Mouse (Mus musculus) gastrocnemius, adult 18-20 months (tissue): ENCODE results near the gene Slc26a6. TPM values are rescaled to one million over a fixed set of nuclear protein-coding genes. Genes with fewer than 3 reads are reported as not detected.

Experiments used
- DNase-seq: peaks from one replicate; pipeline ENCODE4 v3.0.0; 2021; ENCODE audit warnings: low spot score
- long read RNA-seq, 2 experiments: library from polyadenylated mRNA; stranded (forward); transcript quantifications; one replicate each; pipeline ENCODE4 v2.0.0; 2021
- total RNA-seq, 2 experiments: library from RNA; stranded (reverse); gene quantifications; 2 replicates each; pipeline ENCODE4 v1.2.3; 2021

The Slc26a6 gene
- total RNA-seq, result 10 to 100 TPM; 14.0 to 14.6 TPM
- long read RNA-seq, experiment 1, result 0 reads
- long read RNA-seq, experiment 2, partial matches to known transcripts, result 1 of 1 reads
- long read RNA-seq, experiment 2, other reads (novel, unspliced or antisense), result 0 of 1 reads

DNA sequence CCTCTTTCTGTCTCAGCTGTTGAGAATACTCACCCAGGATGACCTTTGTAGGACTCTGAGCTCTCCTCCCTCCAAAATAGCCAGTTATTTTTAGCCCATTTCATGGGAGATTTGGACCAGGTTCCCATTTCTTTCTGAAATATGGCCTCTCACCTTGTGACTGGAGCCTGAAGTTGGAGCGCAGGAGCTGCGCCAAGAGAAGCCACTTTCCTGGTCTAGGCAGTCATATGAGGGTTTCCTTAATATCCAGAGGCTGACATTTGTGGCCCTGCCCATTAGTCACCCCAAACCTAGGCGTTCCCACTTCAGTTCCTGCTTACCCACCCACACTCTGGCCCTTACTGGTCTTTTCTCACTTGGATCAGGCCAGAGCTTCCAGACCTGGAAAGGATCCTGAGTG, at the start of gene Slc26a6:
TSS of gene Slc26a6 (plus strand) at position 308 of the 400 bp plus-strand sequence.
- peak; percentile 83 for DNase-seq

DNA sequence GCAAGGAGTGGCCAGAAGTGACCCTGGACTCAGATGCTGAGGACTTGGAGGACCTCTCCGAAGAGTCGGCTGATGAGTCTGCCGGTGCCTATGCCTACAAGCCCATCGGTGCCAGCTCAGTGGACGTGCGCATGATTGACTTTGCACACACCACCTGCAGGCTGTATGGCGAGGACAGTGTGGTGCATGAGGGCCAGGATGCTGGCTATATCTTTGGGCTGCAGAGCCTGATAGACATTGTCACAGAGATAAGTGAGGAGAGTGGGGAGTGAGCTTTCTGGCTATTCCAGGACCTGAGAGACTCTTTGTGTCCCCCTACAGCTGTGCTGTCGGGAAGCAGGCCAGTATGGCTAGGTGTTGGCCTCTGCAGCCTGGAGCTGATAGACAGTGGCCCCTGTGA, 47.3 kb upstream of the Slc26a6 start:
- DNase-seq, result no peak

DNA sequence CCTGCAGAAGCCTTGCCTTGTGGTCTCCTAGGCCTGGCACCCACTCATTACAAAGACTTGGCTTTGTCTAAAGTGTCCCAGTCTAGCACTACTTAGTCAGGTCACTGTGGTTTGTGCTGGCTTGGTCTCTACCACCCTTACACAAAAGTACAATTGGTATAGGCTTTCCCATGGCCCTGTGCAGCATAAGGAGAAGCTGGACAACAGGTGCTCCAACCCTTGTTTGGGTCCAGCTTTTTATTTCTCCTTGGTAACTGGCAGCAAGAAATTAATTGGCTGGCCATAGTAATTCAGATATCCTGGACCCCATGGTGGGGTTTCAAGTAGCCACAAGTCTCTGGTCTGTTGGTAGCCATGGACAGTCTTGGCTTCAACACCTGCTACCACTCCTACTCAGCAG, 46.7 kb upstream of the Slc26a6 start:
- DNase-seq, result no peak

DNA sequence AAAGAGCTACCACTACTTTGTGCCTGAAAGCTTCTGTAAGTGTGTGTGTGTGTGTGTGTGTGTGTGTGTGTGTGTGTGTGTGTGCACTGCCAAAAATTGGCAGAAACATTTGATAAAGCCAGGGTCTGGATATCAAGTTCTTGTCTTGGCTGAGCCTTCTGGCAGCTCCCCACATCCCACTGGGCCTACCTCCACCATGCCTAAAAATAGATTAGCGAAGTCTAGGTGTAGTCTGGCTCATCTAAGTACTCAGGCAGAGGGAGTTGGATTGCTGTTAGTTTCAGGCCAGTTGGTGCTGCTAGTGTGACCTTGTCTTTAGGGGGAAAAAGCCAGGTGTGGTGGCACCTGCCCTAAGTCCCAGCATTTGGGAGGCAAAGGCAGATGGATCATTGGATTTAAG, 46.3 kb upstream of the Slc26a6 start:
- peak; percentile 77 for DNase-seq

DNA sequence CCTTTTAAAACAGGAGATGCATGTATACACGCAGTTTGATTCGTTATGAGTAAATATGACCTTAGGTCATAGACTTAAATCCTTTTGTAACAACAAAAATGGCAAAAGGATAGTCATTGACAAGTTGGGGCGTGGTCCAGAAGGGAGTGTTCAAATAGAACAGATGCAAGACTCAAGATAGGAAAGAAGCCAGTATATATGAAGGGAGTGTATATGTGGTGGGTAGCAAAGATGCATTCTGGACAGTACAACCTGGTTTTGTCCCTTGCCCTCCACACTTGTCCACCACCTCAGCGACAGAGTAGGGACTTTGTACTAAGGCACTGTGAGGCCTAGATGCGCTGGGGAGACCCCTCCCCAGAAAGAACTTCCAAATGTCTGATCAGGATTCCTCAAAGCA, 45.4 kb upstream of the Slc26a6 start:
- DNase-seq, result no peak

DNA sequence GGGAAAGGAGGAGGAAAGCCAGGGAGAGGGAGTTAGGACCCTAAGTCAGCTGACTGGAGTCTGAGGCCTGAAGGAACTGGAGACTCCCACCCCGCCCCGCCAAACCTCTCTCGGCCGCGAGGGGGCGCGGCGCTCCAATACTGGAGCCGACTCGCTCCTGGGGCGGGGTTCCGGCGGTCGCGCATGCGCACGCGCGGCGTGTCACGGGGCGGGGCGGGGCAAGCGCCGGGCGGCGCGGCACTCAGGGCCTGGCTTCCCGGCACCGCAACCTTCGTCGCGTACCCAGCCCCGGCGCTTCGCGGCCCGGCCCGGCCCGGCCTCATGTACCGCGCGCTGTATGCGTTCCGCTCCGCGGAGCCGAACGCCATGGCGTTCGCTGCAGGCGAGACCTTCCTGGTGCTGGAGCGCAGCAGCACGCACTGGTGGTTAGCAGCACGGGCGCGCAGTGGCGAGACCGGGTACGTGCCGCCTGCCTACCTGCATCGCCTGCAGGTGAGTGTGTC, 44.9 kb upstream of the Slc26a6 start, which contains the start of gene Nckipsd:
TSS of gene Nckipsd (plus strand) at position 206 of the 503 bp plus-strand sequence.
- DNase-seq, result peak; percentile 94

DNA sequence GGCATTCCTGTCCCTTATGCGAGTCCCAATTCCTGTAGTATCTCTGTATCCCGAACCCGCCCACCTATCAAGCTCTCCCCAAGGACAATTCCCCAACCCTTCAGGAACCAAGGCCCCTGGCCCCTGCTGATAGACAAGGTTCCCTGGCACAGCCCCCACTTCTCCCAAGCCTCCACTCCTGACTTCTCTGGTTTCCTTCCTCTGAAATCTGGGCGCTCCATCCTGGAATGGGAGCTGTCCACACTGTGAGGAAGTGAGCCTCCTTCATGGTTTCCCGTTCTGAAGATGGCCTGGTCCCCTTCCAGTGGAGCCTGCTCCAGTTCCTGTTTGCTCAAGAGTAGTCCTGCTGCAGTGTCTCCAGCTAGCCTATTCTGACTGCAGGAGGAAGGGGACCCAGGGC, 43.9 kb upstream of the Slc26a6 start:
- DNase-seq, result no peak

DNA sequence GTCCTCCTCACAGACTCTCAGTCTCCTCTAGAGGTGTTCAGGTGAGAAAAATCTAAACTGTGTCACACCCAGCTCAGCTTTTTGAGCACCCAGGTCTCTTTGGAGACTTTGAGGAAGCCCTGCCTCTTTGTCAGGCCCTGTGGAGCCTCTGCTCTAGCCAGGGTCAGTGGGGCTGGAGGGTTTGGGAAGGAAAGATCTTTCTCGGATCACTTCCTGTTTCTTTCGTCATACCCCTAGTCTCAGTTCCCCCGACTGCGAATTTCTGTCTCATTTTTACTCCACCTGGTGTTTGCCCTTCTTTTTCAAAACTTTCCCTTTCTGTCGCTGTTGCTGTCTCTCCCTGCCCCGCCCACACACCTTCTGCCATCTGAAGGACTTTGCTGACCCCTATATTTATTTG, 43.4 kb upstream of the Slc26a6 start:
- no peak for DNase-seq

DNA sequence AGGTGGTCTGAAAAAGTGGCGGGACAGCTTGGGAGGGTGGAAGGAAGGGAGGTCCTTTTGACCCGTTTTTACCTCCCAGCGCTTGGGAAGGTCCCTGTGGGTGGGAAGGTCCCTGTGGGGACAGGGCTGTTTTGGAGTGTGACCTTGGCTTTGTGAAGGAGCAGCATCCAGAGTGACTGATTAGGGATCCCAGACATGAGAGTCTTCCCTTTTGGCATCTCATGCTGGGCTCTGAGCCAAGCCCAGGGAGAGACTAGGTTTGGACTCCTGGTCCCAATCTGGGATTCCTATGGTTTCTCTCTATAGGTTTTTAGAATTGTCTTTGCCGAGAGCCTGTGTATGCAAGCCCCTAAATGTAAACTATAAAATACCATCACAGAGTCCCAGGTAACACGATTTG, 42.6 kb upstream of the Slc26a6 start:
- no peak for DNase-seq

DNA sequence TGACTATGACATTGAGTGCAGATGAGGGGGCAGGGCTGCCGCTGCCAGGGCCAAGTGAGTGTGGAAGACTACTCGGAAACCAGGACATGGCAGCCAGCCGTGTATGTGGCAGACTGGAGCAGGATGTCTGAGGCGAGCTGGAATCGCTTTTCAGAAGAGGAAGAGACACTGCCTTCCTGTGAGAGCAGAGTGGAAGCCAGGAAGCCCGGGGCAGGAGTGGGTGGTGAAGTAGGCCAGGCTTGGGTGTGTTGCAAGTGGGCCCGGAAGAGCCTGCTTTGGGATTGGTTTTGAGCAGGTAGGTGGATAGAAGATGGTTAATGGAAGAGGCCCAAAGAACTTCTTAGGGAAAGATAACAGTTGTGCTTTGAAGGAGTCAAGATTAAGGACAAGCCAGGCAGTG, 37.5 kb upstream of the Slc26a6 start:
- no peak for DNase-seq

DNA sequence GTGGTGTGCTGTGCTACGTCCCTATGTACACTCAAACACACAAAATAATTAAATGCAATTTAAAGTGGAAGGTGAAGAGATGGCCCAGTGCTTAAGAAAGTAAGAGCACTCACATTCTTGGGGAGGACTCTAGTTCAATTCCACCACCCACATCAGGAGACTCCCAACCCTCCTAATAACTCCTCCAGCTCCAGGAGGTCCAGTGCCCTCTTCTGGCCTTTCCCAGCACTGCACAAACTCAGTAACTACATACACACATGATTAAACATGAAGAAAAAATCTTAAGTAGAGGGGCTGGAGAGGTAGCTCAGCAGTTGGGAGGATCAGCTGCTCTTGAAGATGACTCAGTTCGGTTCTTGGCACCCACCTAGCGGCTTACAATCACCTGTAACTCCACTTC, 33.6 kb upstream of the Slc26a6 start:
- DNase-seq, result no peak

DNA sequence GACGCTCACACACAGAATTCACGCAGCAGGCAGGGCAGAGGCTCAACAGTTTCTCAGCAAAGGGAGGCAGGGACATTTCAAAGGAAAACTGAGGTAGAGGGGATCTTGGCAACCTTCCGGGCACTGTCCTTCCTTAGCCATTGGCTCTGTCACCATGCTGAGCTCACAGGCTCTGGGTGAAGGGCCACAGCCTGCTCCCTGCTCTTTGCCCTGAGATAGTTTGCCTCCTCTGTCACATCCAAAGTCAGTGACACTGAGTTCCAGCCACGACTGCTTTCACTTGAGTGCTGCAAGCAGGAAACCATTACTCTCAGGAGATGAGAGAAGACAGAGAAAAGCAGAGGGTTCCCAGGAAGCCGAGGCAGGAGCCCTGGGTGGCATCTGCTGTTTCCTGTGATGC, 33.0 kb upstream of the Slc26a6 start:
- no peak for DNase-seq

DNA sequence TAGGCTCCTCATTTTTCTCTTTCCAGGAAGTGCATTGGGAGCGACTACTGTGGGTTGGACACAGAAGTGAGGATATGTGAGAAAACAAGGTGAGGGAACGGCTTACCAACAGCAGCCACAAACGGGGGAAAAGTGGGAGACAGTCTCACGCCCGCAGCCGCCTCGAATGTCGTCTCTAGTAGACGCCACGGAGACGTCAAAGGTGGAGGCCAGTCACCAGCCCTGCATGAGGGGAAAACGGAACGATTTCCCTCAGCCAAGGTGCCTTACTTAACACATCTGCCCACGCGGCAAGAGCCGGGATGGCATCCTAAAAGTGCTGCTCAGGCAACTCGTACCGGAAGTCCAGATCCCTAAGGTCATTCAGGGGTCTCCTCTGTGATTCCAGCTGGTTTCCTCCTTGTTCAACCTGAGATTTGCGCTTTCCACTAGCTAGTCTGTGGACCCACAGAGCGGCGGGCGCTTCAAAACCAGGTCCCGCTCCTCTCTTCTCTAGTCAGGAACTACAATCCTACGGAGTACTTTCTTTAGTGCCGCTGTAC, 28.9 kb upstream of the Slc26a6 start:
- no peak for DNase-seq

DNA sequence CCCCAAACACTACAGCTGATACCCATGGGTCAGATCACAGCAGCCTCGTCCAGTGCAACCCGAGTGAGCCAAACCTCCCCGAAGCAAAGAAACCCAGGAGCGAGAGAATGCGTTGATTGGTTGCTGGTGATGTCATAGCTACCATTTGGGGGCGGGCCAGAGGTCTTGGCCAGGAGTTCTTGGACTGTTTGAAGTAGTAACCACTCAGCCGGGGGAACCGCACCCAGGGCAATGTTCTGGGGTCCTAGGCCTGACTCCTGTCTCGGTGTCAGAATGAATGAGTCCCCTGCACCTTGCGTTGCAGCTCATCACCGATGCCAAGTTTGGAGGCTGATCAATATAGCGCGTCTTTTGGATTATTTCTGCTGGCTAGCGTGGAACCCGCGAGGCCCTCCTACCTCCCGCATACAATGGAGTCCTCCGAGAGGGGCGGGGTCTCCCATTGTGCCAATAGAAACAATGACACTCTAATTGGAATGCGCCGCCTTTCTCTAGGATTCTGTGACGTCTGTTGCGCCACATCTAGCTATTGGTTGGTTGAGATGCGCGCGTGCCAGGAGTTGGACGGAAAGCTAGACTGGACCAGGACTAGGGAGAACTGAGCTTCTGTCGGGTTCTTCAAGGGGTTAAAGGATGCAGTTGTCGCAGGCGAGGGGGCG, 28.2 kb upstream of the Slc26a6 start:
- DNase-seq, result no peak

DNA sequence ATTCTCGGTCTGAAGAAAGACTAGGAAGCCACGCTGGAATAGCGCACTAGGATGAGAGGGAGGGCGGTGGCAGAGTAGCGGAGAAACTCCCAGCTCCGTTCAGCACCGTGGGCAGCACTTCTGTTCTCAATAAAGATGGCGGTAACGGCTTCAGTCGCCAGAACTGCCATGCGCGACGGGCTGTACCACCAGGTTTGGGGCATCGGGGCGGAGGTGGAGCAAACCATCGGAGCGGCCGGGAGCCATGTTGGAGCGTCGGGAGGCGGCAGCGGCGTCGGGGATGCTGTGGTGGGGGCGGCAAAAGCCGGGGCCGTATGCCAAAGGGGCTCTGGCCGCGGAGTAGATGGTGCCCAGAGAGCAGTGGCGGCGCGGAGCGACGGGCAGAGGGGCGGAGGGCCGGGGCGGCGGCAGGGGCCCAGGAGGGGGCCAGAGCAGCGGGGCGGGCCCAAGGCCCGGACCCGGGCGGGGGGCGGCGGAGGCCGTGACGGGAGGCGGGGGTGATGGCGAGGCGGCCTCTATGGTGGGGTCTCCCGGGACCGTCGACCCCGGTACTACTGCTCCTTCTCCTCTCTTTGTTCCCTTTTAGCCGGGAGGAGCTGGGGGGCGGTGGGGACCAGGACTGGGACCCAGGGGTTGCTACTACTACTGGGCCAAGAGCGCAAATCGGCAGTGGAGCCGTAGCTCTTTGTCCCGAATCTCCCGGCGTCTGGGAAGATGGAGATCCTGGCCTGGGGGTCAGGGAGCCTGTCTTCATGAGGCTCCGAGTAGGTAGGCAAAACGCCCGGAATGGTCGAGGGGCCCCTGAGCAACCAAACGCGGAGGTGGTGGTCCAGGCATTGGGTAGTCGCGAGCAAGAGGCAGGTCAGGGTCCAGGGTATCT, 27.0 kb upstream of the Slc26a6 start, which contains the start of gene Celsr3:
TSS of gene Celsr3 (plus strand) at position 501 of the 880 bp plus-strand sequence.
- DNase-seq, result no peak

DNA sequence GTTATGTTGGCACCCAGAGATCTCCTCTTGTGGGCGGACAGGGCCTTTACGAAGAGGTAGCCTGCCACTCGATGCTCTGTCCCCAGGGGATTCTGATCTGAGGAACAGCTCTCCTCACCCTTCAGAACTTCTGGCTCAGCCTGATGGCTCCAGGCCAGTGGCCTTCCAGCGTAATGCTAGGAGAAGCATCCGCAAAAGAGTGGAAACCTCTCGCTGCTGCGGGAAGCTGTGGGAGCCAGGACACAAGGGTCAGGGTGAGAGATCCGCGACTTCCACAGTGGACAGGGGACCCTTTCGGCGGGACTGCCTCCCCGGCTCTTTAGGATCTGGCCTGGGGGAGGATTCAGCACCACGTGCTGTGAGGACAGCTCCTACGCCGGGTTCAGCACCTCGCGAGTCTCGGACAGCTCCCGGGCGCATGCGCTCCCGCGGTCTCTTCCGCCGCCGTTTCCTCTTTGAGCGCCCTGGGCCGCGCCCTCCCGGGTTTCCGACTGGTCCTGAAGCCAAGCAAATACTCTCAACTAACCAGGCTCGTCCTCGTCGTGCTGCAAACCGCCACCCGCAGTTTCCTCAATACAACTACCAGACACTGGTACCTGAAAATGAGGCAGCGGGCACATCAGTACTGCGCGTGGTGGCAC, 26.3 kb upstream of the Slc26a6 start:
- DNase-seq, result peak; percentile 64

DNA sequence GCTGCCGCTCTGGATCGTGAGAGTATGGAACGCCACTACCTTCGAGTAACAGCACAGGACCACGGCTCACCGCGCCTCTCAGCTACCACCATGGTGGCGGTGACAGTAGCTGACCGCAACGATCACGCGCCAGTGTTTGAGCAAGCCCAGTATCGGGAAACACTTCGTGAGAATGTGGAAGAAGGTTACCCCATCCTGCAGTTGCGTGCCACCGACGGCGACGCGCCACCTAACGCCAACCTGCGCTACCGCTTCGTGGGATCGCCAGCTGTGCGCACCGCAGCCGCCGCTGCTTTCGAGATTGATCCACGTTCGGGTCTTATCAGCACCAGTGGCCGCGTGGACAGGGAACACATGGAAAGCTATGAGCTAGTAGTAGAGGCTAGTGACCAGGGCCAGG, 25.6 kb upstream of the Slc26a6 start:
- DNase-seq, result no peak

DNA sequence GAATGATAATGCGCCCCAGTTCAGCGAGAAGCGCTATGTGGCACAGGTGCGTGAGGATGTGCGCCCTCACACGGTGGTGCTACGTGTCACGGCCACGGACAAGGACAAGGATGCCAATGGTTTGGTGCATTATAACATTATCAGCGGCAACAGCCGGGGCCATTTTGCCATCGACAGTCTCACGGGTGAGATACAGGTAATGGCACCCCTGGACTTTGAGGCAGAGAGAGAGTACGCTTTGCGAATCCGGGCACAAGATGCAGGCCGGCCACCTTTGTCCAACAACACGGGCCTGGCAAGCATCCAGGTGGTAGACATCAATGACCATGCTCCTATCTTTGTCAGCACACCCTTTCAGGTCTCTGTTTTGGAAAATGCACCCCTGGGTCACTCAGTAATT, 25.2 kb upstream of the Slc26a6 start:
- no peak for DNase-seq

DNA sequence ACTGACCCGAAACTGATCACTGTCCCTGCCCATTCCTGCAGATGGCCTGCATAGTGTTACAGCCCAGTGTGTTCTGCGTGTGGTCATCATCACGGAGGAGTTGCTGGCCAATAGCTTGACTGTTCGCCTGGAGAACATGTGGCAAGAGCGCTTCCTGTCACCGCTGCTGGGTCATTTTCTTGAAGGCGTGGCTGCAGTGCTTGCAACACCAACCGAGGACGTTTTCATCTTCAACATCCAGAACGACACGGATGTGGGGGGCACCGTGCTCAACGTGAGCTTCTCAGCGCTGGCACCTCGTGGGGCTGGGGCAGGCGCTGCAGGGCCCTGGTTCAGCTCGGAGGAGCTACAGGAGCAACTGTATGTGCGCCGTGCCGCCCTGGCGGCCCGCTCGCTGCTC, 21.4 kb upstream of the Slc26a6 start:
- DNase-seq, result no peak

DNA sequence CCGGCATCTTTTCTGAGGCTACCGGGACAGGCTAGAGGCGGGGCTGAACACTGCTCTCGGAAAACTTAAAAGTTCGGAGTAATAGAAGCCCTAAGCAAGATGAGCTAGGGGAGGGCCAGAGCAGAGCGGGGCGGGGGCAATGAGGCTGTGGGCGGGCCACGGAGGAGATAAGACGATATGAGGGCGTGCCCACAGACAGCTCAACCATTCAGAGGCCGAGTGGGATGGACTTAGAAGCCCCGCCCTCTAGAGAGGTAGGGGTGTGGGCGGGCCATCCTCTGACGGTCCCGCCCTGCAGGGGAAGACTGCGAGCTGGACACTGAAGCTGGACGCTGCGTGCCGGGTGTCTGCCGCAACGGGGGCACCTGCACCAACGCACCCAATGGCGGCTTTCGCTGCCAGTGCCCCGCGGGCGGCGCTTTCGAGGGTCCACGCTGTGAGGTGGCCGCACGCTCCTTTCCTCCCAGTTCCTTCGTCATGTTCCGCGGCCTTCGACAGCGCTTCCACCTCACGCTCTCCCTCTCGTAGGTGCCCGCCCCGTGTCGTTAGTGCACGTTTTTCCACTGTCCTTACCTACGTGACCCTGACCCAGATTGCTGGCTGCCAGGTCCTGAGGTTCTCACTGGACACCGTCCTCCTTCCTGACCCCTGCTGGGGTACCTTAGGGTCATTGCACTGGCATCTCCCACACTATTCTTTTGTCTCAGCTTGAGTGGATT, 20.5 kb upstream of the Slc26a6 start:
- DNase-seq, result peak; percentile 93

DNA sequence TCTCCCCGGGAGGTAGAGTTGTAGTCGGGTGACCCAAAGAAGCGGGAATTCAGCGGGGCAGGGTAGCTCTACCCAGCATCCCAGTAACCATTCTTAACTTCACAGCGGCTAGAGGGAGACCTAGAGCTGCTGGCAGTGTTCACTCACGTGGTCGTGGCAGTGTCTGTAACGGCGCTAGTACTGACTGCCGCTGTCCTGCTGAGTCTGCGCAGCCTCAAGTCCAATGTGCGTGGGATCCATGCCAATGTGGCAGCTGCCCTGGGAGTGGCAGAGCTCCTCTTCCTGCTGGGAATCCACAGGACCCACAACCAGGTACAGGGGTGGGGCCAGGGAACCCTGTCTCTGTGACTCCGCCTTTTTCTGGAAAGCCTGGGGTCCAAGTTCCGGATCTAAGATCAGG, 10.1 kb upstream of the Slc26a6 start:
- peak; percentile 66 for DNase-seq
